Mouse (Mus musculus) megakaryocyte, embryonic 14.5 days (primary cell): ENCODE results near the gene Il1r1. TPM values are rescaled to one million over a fixed set of nuclear protein-coding genes. Genes with fewer than 3 reads are reported as not detected.

ENCODE experiments used
- H3K27me3 ChIP-seq: replicated peaks from 2 replicates; pipeline ENCODE3; 2012; ENCODE audit warnings: inconsistent platforms
- H3K36me3 ChIP-seq: replicated peaks from 2 replicates; pipeline ENCODE3; 2012; ENCODE audit warnings: low read length, inconsistent platforms, mixed read lengths
- H3K4me1 ChIP-seq: 2 replicates; pipeline ENCODE4 v1.6.1; 2012; ENCODE audit warnings: inconsistent platforms
- H3K4me3 ChIP-seq: replicated peaks from 2 replicates; pipeline ENCODE3; 2012; ENCODE audit warnings: moderate library complexity, mild to moderate bottlenecking, inconsistent platforms
- H3K9me3 ChIP-seq: 2 replicates; pipeline ENCODE4 v1.6.1; 2012; ENCODE audit warnings: inconsistent platforms
- FLI1 ChIP-seq: IDR thresholded peaks from 2 replicates; pipeline ENCODE4 v1.6.1; 2012; ENCODE audit warnings: low read length, inconsistent platforms, mixed read lengths
- GATA1 ChIP-seq: IDR thresholded peaks from 3 replicates; pipeline ENCODE4 v1.6.1; 2012; ENCODE audit warnings: mixed read lengths, low read length, inconsistent platforms, borderline replicate concordance
- polyA plus RNA-seq: library from polyadenylated mRNA; stranded (reverse); fragments of >175 nt; gene quantifications from 2 replicates; pipeline ENCODE4 v1.2.3, GENCODE M21; 2012; ENCODE audit warnings: low replicate concordance; ENCODE audit not compliant: insufficient read depth

The Il1r1 gene
- polyA plus RNA-seq, 1 experiment: 0.07 TPM

GRCm38 (mm10) chr1:40266431-40267260 is 41.8 kb downstream of the Il1r1 start:
- Histone ChIP-seq H3K4me3 (peak overlapping the region; percentile 46), H3K9me3 (no peaks in the 10 kb centered on the region), H3K36me3 (no peaks in the 10 kb centered on the region), H3K27me3 (peaks cover 51% of the 10 kb centered on the region), H3K4me1 (peaks cover 16% of the 10 kb centered on the region)
- TF ChIP-seq GATA1 (no peak), FLI1 (no peak)

- H3K36me3 ChIP-seq: no peaks in the 10 kb centered on the region
- H3K4me1 ChIP-seq: peaks cover 16% of the 10 kb centered on the region
- H3K9me3 ChIP-seq: no peaks in the 10 kb centered on the region
- no peak for TF ChIP-seq GATA1
- no peak for TF ChIP-seq FLI1
- no peak overlapping the region for H3K4me3 ChIP-seq
- peaks cover 51% of the 10 kb centered on the region for H3K27me3 ChIP-seq
These were observed 43.0 kb downstream of the Il1r1 start for GRCm38 (mm10) chr1:40267846-40268245.

GRCm38 (mm10) chr1:40268536-40268935 is 43.7 kb downstream of the Il1r1 start:
- TF ChIP-seq GATA1 (no peak), FLI1 (no peak)
- Histone ChIP-seq H3K27me3 (peaks cover 53% of the 10 kb centered on the region), H3K36me3 (no peaks in the 10 kb centered on the region), H3K4me1 (peaks cover 16% of the 10 kb centered on the region), H3K9me3 (no peaks in the 10 kb centered on the region), H3K4me3 (no peak overlapping the region)

DNA sequence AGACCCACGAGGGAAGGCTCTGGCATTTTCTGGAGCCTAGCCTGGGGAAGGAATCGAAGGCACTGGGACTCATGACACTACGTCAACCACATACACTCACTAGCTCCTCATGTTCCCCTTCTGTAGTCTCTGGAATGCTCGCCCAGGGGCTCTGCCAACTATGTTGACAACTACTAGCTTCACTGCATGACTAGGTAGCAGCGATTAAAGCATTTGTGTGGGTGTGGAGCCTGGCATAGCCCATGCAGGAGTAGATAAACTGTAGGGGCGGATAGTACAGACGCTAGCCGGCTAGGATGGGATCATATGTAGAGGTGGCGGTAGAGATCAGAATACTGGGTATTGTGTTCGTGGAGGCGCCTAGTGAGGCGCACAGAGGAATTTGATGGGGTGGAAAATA is 45.5 kb downstream of the Il1r1 start:
- Histone ChIP-seq H3K9me3 (no peaks in the 10 kb centered on the region), H3K4me3 (no peak overlapping the region), H3K27me3 (peaks cover 60% of the 10 kb centered on the region), H3K4me1 (peaks cover 16% of the 10 kb centered on the region), H3K36me3 (no peaks in the 10 kb centered on the region)
- no peak for TF ChIP-seq FLI1
- TF ChIP-seq GATA1: no peak

DNA sequence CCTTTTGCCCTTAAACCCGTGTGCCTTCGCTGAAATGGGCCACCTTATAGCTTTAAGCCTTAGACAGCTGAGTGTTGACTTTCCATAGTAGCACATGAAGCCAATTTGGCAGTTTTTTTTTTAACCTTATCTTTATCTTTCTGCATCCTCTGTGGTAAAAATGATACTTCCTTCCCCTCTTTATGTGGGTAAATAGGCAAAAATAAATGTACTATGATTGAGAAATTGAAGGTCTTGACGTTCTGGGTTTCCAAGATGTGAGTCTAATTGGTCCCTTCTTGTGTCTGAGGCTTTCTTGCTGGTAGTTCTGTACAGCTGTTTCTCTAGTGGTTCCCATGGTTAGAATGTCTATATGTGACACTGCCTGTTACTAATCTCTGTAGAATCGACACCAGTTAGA is 46.2 kb downstream of the Il1r1 start:
- Histone ChIP-seq H3K4me1 (peaks cover 16% of the 10 kb centered on the region), H3K27me3 (peaks cover 56% of the 10 kb centered on the region), H3K4me3 (no peak overlapping the region), H3K9me3 (no peaks in the 10 kb centered on the region), H3K36me3 (no peaks in the 10 kb centered on the region)
- TF ChIP-seq FLI1: no peak
- TF ChIP-seq GATA1: no peak

- Histone ChIP-seq H3K4me3 (no peak overlapping the region), H3K4me1 (peaks cover 16% of the 10 kb centered on the region), H3K36me3 (no peaks in the 10 kb centered on the region), H3K9me3 (no peaks in the 10 kb centered on the region), H3K27me3 (peaks cover 51% of the 10 kb centered on the region)
- no peak for TF ChIP-seq GATA1
These were observed 46.7 kb downstream of the Il1r1 start for GRCm38 (mm10) chr1:40271486-40272055.

DNA sequence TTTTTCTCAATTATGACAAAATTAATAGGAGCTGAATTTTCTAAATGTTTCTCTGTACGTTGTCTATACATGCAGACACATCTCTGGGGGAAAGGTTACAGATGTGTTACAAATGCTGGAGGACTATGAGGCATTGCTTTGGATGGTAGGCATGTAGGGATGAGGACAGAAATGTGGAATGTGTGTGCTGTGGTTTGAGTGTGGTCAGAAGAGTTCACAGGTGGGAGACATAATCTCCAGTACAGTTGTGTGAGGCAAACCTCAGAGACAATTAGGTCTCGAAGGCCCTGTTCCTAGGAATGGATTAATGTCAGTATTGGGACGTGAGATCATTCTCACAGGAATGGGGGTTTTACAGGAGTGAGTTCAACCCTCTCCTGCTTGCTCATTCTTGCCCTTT is 47.3 kb downstream of the Il1r1 start:
- no peaks in the 10 kb centered on the region for H3K9me3 ChIP-seq
- H3K36me3 ChIP-seq: no peaks in the 10 kb centered on the region
- peaks cover 16% of the 10 kb centered on the region for H3K4me1 ChIP-seq
- H3K27me3 ChIP-seq: peaks cover 45% of the 10 kb centered on the region
- no peak overlapping the region for H3K4me3 ChIP-seq
- TF ChIP-seq FLI1 (no peak), GATA1 (no peak)

DNA sequence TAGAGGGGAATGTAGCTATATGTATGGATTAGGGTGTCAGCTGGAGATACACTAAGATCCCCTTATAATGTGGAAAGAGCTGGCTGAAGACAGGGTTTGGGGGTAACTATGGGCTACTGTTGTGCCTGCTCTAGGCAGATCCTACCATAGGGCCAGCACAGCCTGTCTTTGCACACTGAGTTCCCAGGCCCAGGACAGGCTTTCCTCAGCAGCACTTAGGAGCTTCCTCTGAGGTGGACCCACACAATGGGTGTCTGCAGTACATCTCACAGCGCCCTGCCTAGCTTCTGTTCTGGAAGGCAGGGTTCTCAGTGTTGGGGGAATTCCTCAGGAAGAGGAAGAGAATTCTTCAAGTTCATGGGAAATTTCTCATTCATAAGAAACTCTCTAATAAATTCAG is 48.6 kb downstream of the Il1r1 start:
- Histone ChIP-seq H3K36me3 (no peaks in the 10 kb centered on the region), H3K27me3 (peaks cover 35% of the 10 kb centered on the region), H3K4me1 (peaks cover 19% of the 10 kb centered on the region), H3K9me3 (no peaks in the 10 kb centered on the region), H3K4me3 (no peak overlapping the region)
- TF ChIP-seq GATA1: no peak
- TF ChIP-seq FLI1: no peak

DNA sequence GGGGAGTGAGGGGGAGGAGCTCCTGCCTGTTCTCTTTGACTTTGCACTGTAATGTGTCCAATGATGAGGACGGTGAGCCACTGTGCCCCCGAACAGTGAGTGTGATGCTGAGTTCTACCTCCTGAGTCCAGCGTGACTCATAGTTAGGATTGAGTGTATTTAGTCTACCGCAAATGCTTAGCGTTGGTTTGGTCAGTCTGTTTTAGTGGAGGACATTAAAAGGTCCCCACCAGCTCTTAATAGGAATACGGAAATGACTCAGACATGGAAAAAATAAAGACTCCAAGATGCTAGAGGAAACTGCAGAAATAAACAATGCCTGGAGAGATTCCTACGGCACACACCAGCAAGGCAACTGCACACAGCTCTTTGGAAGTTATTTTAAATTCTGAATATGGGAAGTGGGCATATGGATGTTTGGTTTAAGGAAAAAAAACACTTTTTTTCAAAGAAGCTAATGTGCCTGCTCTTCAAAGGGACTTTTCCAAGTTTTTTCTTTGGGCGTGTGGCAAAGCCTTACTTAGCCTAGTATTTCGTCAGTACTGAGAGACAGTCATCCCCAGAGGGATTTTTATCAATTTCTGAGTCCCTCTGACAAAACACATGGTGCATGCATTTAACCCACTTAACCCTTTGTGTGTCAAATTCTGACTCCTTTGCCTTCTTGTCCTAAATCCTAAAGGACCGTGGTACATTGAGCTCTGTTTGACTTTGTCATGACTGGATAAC is 50.6 kb downstream of the Il1r1 start:
- no peaks in the 10 kb centered on the region for H3K9me3 ChIP-seq
- no peaks in the 10 kb centered on the region for H3K36me3 ChIP-seq
- TF ChIP-seq GATA1 (no peak), FLI1 (no peak)
- peaks cover 23% of the 10 kb centered on the region for H3K27me3 ChIP-seq
- peaks cover 20% of the 10 kb centered on the region for H3K4me1 ChIP-seq
- no peak overlapping the region for H3K4me3 ChIP-seq

GRCm38 (mm10) chr1:40277944-40278343 is 53.1 kb downstream of the Il1r1 start:
- Histone ChIP-seq H3K27me3 (peaks cover 18% of the 10 kb centered on the region), H3K9me3 (no peaks in the 10 kb centered on the region), H3K4me1 (peaks cover 7% of the 10 kb centered on the region), H3K4me3 (no peak overlapping the region), H3K36me3 (no peaks in the 10 kb centered on the region)
- TF ChIP-seq FLI1: no peak
- no peak for TF ChIP-seq GATA1
